Mouse (Mus musculus) brown adipose tissue, adult 24 weeks (tissue): ENCODE results near the gene Npas1. TPM values are rescaled to one million over a fixed set of nuclear protein-coding genes. Genes with fewer than 3 reads are reported as not detected.

ENCODE experiments used
- H3K27ac ChIP-seq: fragments of 200-500 bp; replicated peaks from 2 replicates; pipeline ENCODE4 v1.5.1; 2012; ENCODE audit warnings: low read depth, mild to moderate bottlenecking, low read length
- H3K4me1 ChIP-seq: fragments of 200-500 bp; 2 replicates; pipeline ENCODE4 v1.6.1; 2012; ENCODE audit warnings: low read length, mixed read lengths; ENCODE audit not compliant: control insufficient read depth, insufficient read depth, insufficient read length
- H3K4me3 ChIP-seq: fragments of 200-500 bp; 2 replicates; pipeline ENCODE4 v1.5.1; 2012; ENCODE audit warnings: low read depth, mild to moderate bottlenecking, low read length, moderate library complexity; ENCODE audit not compliant: insufficient read depth
- polyA plus RNA-seq: library from polyadenylated mRNA; stranded (reverse); fragments of >200 nt; gene quantifications from 2 replicates; pipeline ENCODE4 v1.2.4, GENCODE M21; 2012; ENCODE audit not compliant: missing spikeins, insufficient read depth, insufficient read length

Npas1 gene
- polyA plus RNA-seq, 1 experiment, result not detected

DNA sequence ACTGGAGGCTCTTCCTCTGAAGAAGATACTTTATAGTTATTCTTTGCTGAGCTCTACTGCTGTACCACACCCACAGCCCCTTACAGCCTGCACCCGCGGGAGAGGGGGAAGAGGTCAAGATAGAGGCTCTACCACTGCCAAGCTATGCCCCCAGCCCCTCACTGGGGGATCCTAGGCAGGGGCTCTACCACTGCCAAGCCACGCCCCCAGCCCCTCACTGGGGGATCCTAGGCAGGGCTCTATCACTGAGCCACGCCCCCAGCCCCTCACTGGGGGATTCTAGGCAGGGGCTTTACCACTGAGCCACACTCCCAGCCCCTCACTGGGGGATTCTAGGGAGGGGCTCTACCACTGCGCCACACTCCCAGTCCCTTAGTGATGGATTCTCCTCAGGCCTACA, 21.2 kb downstream of the Npas1 start:
- Histone ChIP-seq H3K27ac (no peak overlapping the region), H3K4me3 (no peak overlapping the region)

GRCm38 (mm10) chr7:16455016-16455415, 22.5 kb downstream of the Npas1 start:
- Histone ChIP-seq H3K4me1 (peaks cover 6% of the 10 kb centered on the region; the same call in 1 of the 2 replicates), H3K27ac (no peak overlapping the region), H3K4me3 (no peak overlapping the region)

More for the DNA sequence above, 21.2 kb downstream of the Npas1 start:
- H3K4me1 ChIP-seq, result peaks cover 6% of the 10 kb centered on the region; the same call in 1 of the 2 replicates

- peaks cover 6% of the 10 kb centered on the region; the same call in 1 of the 2 replicates for H3K4me1 ChIP-seq
- peak overlapping the region; percentile 67 for H3K4me3 ChIP-seq
- H3K27ac ChIP-seq, result no peak overlapping the region
Measured at GRCm38 (mm10) chr7:16453118-16453711, 24.3 kb downstream of the Npas1 start.

DNA sequence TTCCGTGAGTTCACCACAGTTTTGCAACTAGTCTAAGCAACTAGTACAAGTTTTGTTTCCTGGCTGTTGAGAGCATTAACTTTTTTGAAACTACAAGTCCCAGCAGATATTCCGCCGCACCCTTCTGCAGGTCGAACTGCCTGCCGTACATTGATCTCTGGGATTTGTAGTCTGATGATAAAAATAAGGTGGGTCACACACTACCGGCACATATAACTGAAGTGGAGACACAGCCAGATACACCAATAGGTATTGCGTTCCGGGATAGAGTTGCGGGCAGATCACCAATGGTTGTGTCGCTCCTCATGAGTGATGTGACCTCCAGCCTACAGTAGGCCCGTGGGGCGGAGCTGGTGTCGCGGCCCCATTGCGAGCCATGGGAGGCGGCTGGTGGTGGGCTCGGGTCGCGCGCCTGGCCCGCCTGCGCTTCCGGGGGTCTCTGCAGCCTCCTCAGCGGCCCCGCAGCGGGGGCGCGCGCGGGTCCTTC, 24.9 kb downstream of the Npas1 start, which contains the start of gene Tmem160:
Gene Tmem160 (plus strand): TSS at position 193 of the 487 bp plus-strand sequence.
- Histone ChIP-seq H3K27ac (no peak within 1 kb of the TSS), H3K4me1 (peaks cover 6% of the 10 kb centered on the region; the same call in 1 of the 2 replicates), H3K4me3 (peak within 1 kb of the TSS; percentile 67)

- Histone ChIP-seq H3K4me3 (no peak overlapping the region), H3K4me1 (peaks cover 6% of the 10 kb centered on the region; the same call in 1 of the 2 replicates), H3K27ac (no peak overlapping the region)
Measured at GRCm38 (mm10) chr7:16451656-16452055, 25.9 kb downstream of the Npas1 start.

DNA sequence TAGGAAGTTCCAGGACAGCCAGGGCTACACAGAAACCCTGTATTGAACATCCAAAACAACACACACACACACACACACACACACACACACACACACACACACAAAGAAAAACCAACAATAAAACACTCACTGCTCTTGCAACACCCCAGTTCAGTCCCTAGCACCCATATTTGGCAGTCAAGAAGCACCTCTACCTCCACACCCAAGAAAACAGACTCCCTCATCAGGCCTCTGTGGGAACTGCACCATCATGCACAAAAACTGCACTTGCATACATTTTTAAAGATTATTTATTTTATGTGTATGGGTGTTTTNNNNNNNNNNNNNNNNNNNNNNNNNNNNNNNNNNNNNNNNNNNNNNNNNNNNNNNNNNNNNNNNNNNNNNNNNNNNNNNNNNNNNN, 36.3 kb downstream of the Npas1 start:
- Histone ChIP-seq H3K4me1 (no peaks in the 10 kb centered on the region), H3K4me3 (no peak overlapping the region), H3K27ac (no peak overlapping the region)

DNA sequence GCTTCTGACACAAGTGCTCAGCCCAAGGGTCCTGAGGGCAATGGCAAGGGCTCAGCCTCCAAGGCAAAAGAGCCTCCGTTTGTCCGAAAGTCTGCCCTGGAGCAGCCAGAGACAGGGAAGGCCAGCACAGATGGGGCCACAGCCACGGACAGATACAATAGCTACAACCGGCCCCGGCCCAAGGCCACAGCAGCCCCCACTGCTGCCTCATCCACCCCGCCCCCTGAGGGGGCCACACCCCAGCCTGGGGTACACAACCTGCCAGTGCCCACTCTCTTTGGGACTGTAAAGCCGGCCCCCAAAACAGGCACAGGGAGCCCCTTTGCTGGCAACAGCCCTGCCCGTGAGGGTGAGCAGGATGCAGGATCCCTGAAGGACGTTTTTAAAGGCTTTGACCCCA, 42.4 kb downstream of the Npas1 start:
- H3K27ac ChIP-seq, result no peak overlapping the region
- H3K4me1 ChIP-seq, result no peaks in the 10 kb centered on the region
- no peak overlapping the region for H3K4me3 ChIP-seq

DNA sequence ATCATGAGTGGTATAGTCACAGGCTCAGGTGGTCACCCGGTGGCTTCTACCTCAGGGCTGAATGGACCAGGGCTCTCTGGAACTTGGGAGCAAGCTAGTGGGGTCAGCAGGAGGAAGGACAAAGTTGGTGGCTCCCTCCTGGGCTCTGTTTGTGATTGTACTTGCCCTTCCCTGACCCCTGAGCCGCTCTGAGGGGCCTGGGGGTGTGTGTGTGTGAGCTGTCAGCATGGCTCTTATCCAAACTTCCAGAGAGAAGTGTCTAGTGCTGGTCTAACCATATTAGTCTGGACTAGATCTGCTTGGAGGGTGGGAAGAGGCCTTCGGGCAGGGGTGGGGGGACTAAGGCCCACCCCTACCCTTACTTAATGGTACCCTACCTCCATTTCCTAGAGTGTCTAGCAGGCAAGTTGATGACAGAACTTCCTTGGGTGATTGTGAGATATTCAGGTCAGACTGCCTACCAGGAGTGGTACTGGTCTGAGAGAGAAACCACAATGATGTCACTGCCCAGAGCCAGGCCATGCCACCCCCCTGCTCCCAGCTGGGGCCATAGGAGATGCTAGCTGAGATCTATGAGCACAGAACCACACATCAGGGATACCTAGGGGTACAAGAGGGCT, 44.1 kb downstream of the Npas1 start:
- no peak overlapping the region for H3K27ac ChIP-seq
- H3K4me1 ChIP-seq, result no peaks in the 10 kb centered on the region
- no peak overlapping the region for H3K4me3 ChIP-seq

DNA sequence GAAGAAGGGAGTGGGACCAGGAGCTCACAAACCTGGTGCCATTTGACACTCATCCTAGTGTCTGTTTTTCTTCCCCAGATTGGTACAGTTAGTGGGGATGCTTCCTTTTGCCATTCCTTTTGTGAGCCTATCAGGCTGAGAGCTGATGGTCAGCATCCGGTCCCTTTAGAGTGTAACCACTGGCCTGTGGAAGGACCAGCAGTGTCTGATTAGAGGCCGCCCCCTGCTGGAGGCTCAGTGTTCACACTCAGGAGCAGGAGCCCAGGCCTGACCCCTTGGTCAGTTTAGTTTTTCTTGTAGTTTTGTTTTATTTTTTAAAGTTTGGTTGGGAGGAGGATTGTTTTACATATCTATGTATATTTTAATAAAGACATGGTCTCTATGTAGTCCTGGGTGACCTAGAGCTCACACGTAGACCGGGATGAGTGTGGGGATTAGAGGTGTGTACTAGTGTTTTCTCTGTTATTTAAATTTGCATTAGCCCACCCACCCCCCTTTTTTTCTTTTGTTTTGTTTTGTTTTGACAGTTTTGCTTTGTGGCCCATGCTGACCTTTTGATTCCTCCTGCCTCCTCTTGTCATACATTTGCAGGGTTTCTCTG, 51.3 kb downstream of the Npas1 start:
- Histone ChIP-seq H3K27ac (no peak overlapping the region), H3K4me1 (no peaks in the 10 kb centered on the region), H3K4me3 (no peak overlapping the region)

DNA sequence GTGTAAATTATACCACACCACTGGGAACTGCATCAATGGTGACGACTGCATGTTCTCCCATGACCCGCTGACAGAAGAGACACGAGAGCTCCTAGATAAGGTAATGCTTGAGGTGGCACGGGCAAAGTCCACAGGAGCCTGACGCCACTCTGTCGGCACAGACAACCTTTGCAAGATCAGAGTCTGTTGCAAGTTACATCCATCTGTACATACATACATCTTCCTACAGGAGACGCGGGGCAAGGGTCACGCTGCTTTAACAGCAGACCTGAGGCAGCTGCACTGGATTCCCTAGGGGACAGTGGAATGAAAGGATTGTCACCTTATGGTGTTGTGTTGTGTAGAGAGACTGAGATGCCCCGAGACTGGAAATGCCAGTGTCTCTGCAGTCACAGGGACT, 51.8 kb downstream of the Npas1 start:
- Histone ChIP-seq H3K27ac (no peak overlapping the region), H3K4me3 (no peak overlapping the region), H3K4me1 (no peaks in the 10 kb centered on the region)

DNA sequence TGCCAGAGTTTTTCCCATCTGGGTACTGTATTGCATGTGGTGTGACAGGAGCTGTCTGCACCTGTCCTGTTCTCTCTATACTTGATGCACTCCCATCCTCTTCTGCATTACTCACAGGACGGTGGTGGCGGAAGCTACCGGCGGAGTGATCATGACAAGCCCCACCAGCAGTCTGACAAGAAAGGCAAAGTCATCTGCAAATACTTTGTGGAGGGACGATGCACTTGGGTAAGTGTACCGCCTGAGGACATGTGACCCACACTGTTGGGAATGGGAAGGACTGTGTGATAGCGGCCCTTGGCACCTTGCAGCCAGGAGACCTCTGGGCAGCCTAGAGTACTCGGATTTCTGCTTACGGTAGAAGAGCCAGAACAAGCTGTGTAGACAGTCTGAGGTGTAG, 53.8 kb downstream of the Npas1 start:
- Histone ChIP-seq H3K27ac (no peak overlapping the region), H3K4me1 (no peaks in the 10 kb centered on the region), H3K4me3 (no peak overlapping the region)

- no peak overlapping the region for H3K4me3 ChIP-seq
- no peak overlapping the region for H3K27ac ChIP-seq
- no peaks in the 10 kb centered on the region for H3K4me1 ChIP-seq
Measured at GRCm38 (mm10) chr7:16422222-16422856, 55.2 kb downstream of the Npas1 start.

- H3K27ac ChIP-seq, result no peak overlapping the region
- H3K4me1 ChIP-seq, result 0 out of 2 replicates have a peak, but pooled peaks cover 6% of the 10 kb centered on the region
- no peak overlapping the region for H3K4me3 ChIP-seq
Measured at GRCm38 (mm10) chr7:16420493-16421118, 56.9 kb downstream of the Npas1 start.

DNA sequence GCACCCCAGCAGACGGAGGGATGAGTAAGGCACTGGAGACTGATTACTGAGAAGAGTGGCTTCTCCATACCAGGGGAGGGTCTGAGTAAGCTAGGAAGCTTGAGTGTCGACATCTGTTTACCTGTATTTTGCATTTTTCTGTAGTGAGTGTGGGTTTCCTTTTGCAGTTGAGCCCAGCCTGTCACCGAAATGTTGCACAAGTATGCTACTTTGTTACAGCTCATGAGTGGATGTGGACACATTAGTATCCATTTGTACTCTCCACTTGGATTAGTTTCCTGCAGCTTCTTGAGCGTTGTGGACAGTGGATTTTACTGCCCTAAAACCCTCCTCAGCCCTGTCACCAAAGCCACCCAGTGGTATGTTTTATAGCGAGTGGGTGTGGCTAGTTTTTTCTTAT, 58.8 kb downstream of the Npas1 start:
- 0 out of 2 replicates have a peak, but pooled peaks cover 6% of the 10 kb centered on the region for H3K4me1 ChIP-seq

More for the DNA sequence above, 58.8 kb downstream of the Npas1 start:
- H3K4me3 ChIP-seq, result no peak overlapping the region
- no peak overlapping the region for H3K27ac ChIP-seq
